Mouse (Mus musculus) right cerebral cortex, postnatal 14 days (tissue): ENCODE data around the gene Prrc2b.
A peak's percentile ranks its signal among the peaks of the same experiment; 100 is the strongest.

ENCODE experiments used
- DNase-seq: peaks from one replicate; pipeline ENCODE4 v3.0.0; 2022

Gene Prrc2b

DNA sequence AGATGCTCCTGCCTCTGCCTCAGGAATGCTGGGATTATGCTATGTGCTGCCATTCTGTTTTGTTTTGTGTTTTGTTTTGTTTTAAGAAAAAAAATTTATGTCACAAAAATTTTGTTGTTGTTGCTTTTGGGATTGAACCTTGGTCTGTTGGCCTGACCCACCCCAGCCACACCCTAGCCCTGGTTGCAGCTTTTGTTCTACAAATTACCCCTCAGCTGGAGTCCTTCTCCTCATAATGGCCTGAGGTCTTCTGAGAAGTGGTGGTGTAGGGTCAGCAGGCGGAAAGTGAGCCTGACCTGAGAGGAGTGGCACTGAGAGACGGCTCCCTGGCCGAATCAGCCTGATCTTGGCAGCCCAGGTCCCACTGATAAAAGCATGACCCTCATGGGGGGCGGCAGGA, 11.8 kb downstream of the Prrc2b start:
- DNase-seq, result no peak

DNA sequence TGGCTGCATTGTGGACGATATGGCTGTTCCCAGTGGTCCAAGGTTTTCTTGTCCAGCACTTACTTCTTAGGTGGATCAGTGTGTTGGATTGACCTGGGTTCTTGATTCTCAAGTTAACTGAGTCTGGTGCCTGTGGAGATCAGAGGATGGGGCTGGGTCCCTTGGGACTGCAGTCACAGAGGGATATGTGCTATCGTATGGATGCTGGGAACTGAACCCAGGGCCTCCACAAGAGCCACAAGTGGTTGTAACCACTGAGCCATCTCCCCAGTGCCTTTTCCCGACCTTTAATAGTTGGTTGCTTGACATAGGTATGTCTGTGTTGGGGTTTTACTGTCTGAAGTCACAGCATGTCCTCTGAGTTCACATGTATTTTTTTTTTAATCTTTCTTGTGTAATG, 12.2 kb downstream of the Prrc2b start:
- no peak for DNase-seq

DNA sequence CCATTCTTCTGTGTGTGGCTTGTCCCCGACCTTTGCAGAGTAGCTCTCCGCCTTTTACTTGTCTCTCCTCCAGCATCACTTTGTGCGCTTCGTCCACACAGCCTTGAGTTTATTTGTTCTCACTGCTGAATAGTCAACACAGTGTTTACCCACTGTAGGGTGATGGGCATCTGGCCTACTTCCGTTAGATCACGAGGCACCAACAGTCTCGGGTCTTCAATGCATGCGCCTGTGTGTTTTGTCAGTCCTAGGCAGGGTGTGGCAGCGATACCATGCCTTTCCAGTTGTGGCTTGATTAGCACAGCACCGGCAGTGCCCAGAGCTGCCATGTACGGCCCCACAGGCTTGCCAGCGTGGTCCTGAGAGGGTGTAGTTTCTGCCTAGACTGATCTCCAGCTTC, 13.6 kb downstream of the Prrc2b start:
- DNase-seq, result no peak

DNA sequence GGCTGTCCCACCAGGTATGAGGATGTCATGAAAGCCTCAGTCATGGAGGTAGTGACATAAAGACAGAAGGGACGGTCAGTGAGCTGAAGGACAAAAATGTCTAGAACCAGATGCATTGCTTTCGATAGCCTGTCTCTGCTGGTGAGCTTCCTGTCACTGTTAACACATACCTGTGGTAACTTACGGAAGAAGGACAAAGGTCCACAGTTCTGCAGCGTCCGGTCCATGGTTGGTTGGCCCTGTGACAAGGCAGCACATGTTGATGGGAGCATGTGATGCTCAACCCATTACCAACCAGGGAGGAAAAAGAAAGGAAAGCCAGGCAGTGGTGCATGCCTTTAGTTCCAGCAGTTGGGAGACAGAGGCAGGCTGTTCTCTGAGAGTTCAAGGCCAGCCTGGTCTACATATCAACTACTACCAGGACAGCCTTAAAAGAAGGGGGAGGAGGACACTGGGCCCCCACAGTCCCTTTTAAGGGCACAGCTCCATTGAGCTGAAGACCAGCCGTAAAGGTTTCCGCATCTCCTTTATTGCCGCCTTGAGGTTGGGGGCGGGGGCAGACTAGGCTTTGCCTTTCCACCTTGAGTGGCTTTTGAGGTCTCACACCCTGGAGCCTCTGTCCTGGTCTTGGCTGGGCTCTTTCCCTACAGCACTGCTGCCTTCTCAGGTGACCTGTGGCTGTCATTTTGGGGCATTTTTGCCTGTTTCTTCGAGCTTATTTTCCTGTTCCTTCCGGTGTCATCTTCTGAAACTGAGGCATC, 14.3 kb downstream of the Prrc2b start:
- no peak for DNase-seq

DNA sequence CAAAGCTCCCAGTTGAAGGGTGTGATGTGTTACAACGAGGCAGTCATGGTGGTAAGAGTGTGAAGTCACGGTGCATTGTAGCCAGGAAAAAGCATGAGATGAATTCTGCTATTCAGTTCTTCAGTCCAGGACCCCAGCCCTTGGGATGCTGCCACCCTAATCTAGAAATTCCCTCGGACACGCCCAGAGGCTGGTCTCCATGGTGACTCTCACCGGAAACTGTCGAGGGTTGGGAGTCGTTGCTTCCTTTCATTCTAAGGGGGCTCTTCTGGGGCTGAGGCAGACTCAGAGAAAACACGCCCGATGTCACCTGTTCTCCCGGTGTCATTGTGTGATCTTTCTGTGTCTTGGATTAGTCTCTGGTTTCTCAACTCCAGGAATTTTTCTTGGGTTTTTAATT, 15.7 kb downstream of the Prrc2b start:
- no peak for DNase-seq

DNA sequence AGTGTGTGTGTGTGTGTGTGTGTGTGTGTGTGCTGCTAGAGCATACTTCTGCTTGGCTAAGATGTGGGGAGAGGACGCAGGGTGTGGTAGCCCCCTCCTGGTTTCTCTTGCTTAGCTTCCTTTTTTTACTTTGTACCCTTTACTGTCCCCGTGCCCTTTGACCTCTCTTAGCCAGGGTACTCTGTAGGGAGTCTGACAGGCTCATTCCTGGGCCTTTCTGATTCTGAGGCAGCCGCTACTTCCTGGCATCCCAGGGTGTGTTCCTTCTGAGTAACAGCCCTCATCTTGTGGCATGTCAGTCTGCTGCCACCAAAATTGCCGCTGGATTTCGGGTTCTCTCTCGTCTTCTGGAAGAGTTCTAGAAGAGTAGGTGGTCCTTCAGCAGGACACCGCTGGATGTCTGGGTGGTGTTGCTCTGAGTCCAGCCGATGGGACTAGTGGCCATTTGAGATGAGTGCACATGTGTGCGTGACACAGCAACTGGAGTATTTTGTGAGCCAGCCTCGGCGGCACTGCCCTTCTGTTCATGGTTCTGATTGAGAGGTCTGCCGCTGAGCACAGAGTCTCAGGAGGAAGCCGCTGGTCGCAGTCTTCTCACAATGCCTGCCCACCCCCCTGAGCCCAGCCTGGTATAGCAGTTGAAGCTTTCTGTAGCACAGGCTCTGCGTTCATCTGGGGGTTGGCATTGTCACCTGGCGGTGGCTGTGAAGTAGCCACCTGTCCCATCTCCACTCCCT, 16.3 kb downstream of the Prrc2b start:
- DNase-seq, result no peak

DNA sequence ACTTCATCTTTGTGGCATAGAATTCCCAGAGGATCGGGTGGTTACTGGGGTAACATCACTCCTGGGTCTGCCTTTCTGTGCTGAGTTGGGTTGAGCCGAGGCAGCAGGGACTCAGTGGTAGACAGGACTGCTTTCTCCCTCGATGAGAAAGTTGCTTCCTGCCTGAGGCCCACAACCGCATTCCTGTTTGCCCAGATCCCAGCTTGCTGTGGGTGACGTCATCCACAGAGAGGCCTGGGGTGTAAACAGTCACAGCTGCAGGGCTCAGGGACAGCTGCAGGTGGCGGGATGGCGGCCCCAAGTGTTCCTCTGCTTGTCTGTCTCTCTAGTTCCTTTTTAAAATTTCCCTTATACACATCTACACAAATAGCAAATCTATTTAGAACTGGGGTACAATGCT, 16.9 kb downstream of the Prrc2b start:
- peak; percentile 69 for DNase-seq

DNA sequence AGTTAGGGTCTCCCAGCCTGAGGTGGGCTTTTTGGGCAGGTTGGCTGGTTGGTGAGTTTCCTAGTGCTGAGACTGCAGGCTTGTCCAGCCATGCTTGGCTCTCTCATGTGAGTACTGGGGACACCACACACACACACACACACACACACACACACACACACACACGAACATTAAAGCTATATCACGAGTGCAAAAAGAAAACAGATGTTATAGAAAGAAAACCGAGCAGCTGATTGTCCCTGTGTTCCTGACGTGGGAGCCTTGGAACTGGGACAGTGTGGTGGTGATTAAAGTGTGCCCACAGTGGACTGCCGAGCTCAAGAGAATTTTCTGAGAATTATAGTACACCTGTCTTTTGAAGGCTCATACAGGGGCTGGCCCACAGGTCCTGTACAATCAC, 18.4 kb downstream of the Prrc2b start:
- no peak for DNase-seq

DNA sequence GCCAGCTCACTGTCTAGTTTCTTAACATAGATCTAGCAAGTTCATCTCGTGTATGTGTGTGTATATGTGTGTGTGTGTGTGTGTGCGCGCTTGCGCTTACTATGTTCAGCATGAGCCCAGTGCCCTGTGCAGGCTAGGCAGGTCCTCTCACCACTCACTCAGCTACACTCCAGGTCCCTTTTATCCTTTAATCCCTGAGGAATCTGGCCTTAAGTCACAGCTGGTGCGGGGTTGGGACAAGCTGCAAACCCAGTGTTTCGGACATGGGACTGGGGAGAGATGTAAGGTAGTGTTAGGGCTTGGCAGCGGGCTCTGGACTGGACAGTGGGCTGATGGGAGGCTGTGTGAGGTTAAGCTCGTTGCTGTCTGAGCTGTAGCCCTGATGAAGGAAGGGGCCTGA, 19.1 kb downstream of the Prrc2b start:
- no peak for DNase-seq

DNA sequence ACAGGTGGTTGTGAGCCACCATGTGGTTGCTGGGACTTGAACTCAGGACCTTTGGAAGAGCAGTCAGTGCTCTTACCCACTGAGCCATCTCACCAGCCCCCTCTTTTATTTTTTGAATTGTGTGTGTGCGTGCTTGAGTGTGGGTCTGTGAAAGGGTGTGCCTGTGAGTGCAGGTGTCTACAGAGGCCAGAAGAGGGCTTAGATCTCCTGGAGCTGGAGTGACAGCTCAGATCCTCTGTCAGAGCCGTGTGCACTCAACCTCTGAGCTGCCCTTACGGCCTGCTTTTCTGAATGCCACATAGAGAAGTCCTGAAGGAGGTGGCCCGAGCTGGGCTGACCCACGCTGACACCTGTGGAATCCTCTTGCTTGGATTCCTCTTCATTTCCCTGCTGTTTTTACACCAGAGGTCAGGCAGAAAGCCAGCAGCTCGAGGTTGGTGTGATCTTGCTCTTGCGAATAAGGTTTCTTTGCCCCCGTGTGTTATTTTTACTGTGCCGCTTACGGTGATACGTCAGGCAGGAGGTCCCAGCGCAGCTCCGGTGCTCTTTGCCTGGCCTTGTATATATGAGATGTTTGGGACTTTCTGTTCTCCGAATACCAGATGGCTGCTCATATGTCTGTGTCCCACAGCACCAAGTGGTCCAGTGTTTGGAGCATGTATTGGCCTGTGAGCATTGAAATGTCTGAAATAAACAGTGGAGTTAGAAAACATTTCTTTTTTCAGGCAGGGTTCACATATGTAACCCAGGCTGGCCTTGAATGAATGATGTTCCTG, 21.0 kb downstream of the Prrc2b start:
- no peak for DNase-seq

DNA sequence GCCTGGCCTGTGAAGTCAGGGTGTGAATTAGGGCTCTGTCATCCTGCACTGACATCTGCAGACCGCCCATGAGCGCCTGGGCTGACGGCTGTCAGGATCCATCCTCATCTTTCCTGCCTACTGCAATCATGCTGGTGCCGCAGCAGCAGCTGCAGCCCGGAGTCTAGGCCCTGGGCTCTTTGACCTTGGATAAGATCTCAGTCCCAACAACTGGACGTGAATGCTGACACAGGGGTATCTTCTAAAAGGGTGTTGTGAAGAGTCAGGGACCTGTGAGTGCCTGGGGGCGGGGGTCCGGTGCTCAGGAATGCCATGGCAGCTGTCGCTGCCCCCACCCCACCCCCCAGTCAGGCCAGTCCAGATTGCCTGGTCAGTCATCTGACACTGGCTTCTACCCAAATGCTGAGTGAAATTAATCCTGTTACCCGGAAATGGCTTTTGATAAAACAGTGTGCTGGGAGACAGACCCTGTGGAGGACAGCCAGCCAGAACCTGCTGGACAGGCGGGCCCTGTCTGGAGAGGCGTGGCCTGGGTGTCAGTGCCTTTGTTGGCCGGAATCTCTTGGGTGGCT, 23.4 kb downstream of the Prrc2b start:
- no peak for DNase-seq

DNA sequence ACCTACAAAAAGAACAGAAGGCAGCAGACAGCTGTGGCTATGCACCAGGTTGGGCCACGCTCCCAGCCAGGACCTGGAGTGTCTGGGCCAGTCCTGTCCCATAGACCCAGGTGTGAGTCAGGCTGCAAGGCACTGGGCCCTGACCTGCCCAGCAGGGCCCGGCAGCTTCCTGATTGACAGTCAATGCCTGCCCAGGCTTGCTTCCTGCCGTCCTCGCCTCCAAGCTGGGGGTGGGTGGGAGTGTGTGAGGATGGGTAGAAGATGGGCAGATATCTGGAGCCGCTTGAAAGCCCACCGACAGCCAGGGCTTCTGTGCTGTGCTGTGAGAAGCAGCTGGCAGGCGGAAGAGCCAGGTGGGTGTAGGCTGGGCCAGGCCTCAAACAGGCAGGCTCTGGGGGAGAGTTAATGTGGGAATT, 24.2 kb downstream of the Prrc2b start:
- DNase-seq, result peak; percentile 68

DNA sequence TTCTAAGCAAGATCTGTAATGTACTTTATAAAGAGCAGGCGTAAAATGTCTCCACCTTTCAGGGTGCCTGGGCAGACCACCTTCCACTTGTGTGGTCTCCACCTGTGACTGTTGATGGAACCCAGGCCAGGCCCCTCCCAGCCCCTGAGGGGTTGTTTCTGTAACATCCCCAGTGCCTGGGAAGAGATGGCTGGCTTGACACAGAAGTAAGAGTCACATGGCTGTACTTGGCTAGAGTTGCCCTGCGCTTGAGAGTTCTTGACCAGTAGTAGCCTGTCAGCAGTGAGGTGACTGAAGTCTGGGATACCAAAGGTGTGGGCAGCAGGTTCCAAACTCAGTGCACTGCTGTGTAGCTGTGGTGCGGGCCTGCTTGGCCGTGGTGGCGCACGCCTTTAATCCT, 24.6 kb downstream of the Prrc2b start:
- DNase-seq, result no peak

DNA sequence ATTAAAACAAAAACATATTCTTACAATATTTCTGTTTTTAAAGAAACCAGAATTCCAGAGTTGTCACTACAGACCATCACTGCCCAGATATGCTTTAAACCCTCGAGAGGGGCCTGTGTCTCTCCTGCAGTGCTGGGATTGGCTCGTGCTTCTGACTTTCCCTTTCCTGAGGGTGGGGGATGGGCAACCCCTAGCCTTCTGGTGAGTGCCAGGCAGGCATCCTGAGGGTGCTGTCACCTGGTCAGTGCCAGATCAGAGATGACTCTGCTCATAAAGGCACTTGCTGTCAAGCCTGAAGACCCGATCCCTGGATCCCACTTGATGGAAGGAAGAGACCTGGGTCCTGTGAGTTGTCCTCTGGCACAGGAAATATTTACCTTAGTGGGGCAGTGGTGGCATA, 26.0 kb downstream of the Prrc2b start:
- DNase-seq, result no peak

DNA sequence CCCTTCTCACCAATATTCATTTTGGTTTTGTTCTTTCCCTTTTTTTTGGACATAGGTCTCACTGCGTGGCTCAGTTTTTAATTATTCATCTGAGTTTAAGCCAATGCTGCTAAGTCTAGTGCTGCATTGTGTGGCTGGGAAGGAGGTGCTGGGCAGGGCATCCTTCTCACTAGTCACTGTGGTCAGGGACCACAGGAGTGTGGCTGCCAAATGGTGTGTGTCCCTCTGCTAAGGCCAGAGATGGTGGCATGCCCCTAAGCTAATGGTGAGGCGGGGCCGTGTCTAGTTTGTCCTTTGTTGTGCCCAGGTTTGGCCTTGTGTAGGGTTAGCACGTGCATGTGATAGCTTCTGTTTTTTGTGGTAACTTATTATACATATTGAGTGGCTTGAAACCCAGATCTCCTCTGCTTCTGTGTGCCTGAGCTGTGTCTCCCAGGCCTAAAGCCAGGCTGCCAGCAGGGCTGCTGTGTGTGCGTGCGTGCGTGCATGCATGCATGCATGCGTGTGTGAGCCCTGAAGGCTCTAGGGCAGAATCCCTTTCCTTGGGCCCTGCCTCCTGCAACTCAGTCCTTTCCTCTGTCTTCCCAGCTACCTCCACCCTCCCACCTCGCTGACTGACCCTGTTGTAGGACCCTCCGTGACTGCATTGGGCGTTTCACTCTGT, 26.6 kb downstream of the Prrc2b start:
- no peak for DNase-seq

DNA sequence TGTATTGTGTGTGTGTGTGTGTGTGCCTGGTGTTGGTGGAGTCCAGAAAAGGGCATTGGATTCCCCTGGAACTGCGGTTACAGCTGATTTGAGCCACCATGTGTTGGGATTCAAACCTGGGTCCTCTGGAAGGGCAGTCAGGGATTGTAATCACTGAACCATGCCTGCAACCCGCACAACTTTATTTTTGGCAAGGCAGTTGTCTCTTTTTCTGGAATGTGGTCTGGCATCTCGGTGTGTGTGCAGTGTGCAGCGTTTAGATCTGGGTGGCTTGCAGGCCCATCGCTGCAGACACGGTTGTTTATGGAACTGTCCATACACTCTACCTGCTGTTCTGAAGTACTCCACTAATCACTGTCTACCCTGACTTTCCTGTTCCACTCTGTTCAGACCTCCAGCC, 28.5 kb downstream of the Prrc2b start:
- no peak for DNase-seq

DNA sequence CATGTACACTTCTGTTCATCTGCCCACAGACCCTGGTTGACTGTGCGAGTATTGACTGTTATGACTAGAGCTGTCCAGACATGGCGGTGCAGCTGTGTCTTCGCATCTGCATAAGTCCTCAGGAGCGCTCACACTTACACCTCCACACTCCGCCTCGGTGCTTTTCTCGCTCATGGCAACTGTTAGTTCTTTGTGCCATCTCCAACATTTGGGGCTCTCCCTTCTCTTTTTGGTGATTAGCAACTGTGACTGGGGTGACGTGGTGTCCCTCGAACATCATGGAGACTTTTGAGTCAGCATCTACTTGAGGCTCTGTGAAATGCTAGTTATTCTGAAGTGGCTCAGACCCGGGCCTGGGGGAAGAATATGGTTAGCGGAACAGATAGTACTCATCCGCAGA, 29.2 kb downstream of the Prrc2b start:
- DNase-seq, result no peak

DNA sequence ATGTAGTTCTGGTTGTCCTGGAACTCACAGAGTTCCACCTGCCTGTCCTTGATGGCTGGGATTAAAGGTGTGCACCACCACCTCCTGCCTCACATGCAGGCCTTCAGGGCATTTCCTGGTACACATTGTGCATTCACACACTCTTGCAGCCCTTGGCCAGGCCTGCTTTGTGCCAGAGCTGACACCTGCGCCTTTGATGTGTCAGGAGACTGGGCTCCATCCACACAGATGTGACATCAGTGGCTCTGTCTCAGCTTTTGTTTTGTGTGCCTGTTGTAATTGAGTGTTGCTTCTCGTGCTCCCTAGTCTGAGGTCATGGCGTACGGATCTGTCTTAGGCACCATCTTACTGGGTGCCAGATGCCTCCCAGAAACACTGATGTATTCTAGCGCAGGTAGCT, 30.5 kb downstream of the Prrc2b start:
- DNase-seq, result no peak

DNA sequence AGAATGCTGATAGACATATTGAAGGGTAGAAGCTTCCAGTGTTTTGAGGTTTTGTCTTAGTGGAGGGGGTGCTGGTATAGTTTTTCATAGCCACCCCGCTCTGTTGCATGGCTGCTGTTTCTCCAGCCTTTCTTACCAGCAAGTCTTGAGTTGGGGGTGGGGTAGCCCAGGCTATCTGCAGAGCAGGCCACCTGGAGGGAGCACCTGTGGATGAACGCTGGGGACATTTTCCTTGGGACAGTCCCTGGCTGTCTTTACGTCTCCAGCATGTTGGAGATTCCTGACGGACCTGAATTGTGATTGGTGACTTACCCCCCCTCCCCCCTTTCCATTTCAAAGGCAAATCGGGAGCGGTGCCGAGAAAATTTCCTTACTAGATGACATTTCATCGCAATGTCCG, 31.2 kb downstream of the Prrc2b start:
- no peak for DNase-seq

DNA sequence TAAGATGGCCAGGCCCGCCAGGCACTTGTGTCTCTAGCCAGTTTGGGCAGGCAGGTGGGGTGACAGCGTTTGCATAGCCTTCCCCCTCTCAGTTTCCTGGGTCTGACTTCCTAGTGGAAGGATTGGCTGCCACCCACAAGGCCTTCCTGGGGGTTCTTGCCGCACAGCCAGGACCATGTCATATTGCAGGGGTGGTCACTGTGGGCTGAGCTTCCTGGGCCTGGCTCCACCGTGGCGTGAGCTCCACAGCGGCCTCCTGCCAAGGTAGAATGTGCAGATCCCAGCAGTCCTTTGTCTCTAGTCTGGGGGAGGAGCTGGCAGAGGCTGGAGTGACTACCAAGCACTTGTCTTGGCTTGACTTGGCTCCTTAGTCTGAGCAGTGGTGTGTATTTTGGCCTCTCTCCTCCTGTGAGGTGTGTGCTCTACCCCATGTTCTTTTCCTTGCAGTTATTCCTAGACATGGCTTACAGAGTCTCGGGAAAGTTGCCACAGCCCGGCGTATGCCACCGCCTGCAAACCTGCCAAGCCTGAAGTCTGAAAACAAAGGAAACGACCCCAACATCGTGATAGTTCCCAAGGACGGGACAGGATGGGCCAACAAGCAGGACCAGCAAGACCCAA, 31.9 kb downstream of the Prrc2b start:
- DNase-seq, result no peak

DNA sequence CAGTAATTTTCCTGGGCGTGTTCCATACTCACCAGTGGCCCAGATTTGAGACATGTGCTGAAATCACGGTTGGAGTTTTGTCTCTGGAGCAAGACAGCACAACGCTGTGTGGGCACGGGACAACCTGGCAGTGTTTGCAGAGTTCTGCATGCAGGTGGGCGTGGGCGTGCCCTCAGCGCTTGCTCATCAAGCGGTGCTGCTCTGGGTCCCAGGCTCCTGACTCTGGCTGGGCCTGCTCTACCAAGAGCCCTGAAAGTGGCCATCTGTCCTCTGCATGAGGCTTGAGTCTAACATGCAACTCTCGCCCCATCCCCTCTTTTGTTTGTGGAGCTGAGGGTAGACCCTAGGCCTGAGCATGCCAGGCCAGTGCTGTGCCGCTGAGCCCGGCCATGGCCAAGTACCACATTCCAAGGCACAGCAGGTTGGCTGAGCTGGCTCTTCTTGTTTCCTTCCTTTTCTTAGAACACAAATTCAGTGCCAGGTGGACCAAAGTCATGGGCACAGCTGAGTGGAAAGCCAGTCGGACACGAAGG, 36.2 kb downstream of the Prrc2b start:
- peak; percentile 67 for DNase-seq

DNA sequence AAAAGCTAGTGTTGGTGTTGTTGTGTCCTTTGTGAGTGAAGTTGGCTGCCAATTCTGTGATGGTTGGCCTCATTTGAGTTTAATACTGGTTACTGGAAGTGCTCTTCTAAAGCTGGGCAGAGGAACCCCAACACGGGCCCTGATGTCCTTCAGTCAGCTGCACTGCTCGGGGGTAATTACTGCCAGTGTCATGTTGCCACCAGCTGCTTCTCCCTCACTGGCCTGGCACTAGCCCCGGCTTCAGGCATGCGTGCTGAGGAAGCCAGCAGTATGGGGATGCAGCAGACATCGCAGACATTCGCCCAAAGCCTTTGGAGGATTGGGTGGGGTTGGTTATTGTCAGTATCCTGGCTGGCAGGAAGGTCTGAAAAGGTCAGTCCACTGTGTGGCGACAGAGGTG, 36.8 kb downstream of the Prrc2b start:
- DNase-seq, result no peak
